Mouse (Mus musculus) kidney, adult 2 months (tissue): ENCODE data around the gene Ly6g6c. TPM values are rescaled to one million over a fixed set of nuclear protein-coding genes. Genes with fewer than 3 reads are reported as not detected.

Experiments
- DNase-seq: peaks from one replicate; pipeline ENCODE4 v3.0.0; 2021
- H3K27ac ChIP-seq: fragments of 200-500 bp; 2 replicates; pipeline ENCODE4 v1.5.1; 2012; ENCODE audit warnings: low read depth, low read length, control low read depth, inconsistent platforms; ENCODE audit not compliant: insufficient read depth
- H3K27me3 ChIP-seq: fragments of 200-500 bp; replicated peaks from 2 replicates; pipeline ENCODE4 v1.6.1; 2012; ENCODE audit warnings: mild to moderate bottlenecking, moderate library complexity, low read length, inconsistent platforms; ENCODE audit not compliant: control insufficient read depth, insufficient read depth
- H3K36me3 ChIP-seq: fragments of 200-500 bp; 2 replicates; pipeline ENCODE4 v1.6.1; 2012; ENCODE audit warnings: mild to moderate bottlenecking, moderate library complexity, low read length, inconsistent platforms; ENCODE audit not compliant: control insufficient read depth, insufficient read depth
- H3K4me1 ChIP-seq: fragments of 200-500 bp; 2 replicates; pipeline ENCODE4 v1.6.1; 2011; ENCODE audit warnings: low read length; ENCODE audit not compliant: control insufficient read depth, insufficient read depth
- H3K4me3 ChIP-seq: fragments of 200-500 bp; 2 replicates; pipeline ENCODE4 v1.5.1; 2011; ENCODE audit warnings: mild to moderate bottlenecking, low read depth, low read length, control low read depth; ENCODE audit not compliant: insufficient read depth
- CTCF ChIP-seq: fragments of 200-500 bp; conservative IDR thresholded peaks from 2 replicates; pipeline ENCODE4 v1.5.1; 2011; ENCODE audit warnings: low read depth, mild to moderate bottlenecking, control low read depth, low read length, moderate library complexity, mixed read lengths; ENCODE audit not compliant: insufficient read depth, insufficient read length
- POLR2A ChIP-seq: fragments of 200-500 bp; IDR thresholded peaks from one replicate; pipeline ENCODE4 v1.6.1; 2011; ENCODE audit warnings: low read depth, low read length, control low read depth
- WGBS: fragments of 180-500 bp; shearing (Covaris S2); methylation state at CpG from one replicate; pipeline ENCODE4 v1.1.7; 2018; 5-methylcytosine and 5-hydroxymethylcytosine counted together
- polyA plus RNA-seq: library from polyadenylated mRNA; depleted of rRNA; stranded (reverse); fragments of >200 nt; gene quantifications from 2 replicates; pipeline ENCODE4 v1.2.3, GENCODE M21; 2012

Ly6g6c gene
- polyA plus RNA-seq, 1 experiment = 0.13 TPM

GRCm38 (mm10) chr17:35096597-35096996, 31.4 kb downstream of the Ly6g6c start:
- no peak for DNase-seq
- Histone ChIP-seq H3K36me3 (peaks cover 3% of the 10 kb centered on the region), H3K4me1 (no peaks in the 10 kb centered on the region), H3K27ac (no peak overlapping the region), H3K27me3 (no peaks in the 10 kb centered on the region), H3K4me3 (no peak overlapping the region)
- TF ChIP-seq POLR2A (no peak), CTCF (no peak)
- WGBS = 86% methylated on average over 12 of the region's 12 CpGs

- Histone ChIP-seq H3K4me1 (no peaks in the 10 kb centered on the region), H3K27me3 (no peaks in the 10 kb centered on the region), H3K4me3 (no peak overlapping the region), H3K27ac (no peak overlapping the region), H3K36me3 (peaks cover 3% of the 10 kb centered on the region)
- DNase-seq = peak; percentile 30
- TF ChIP-seq POLR2A (no peak), CTCF (no peak)
- WGBS = 75% methylated on average over 12 of the region's 12 CpGs
These were observed 32.0 kb downstream of the Ly6g6c start for GRCm38 (mm10) chr17:35097164-35097655.

- Histone ChIP-seq H3K4me3 (no peak overlapping the region), H3K36me3 (no peaks in the 10 kb centered on the region; the same call in 1 of the 2 replicates), H3K4me1 (peaks cover 4% of the 10 kb centered on the region; the same call in 1 of the 2 replicates), H3K27me3 (no peaks in the 10 kb centered on the region), H3K27ac (no peak overlapping the region)
- no peak for TF ChIP-seq CTCF
- no peak for DNase-seq
- 60% methylated on average over 10 of the region's 10 CpGs for WGBS
These were observed 35.1 kb downstream of the Ly6g6c start for GRCm38 (mm10) chr17:35100196-35100765.

- WGBS = 68% methylated on average over 11 of the region's 11 CpGs
- H3K36me3 ChIP-seq = no peaks in the 10 kb centered on the region; the same call in 1 of the 2 replicates
- DNase-seq = no peak
These were observed 36.0 kb downstream of the Ly6g6c start for GRCm38 (mm10) chr17:35101161-35101560.

GRCm38 (mm10) chr17:35102299-35102698, 37.1 kb downstream of the Ly6g6c start:
- H3K4me1 ChIP-seq = peaks cover 4% of the 10 kb centered on the region; the same call in 1 of the 2 replicates
- 67% methylated on average over 8 of the region's 8 CpGs for WGBS
- TF ChIP-seq CTCF (no peak), POLR2A (no peak)
- H3K4me3 ChIP-seq = no peak overlapping the region
- no peaks in the 10 kb centered on the region for H3K36me3 ChIP-seq
- DNase-seq = no peak
- H3K27ac ChIP-seq = no peak overlapping the region
- H3K27me3 ChIP-seq = no peaks in the 10 kb centered on the region

More at GRCm38 (mm10) chr17:35101161-35101560, 36.0 kb downstream of the Ly6g6c start:
- Histone ChIP-seq H3K4me1 (peaks cover 4% of the 10 kb centered on the region; the same call in 1 of the 2 replicates), H3K27ac (no peak overlapping the region), H3K27me3 (no peaks in the 10 kb centered on the region), H3K4me3 (no peak overlapping the region)
- TF ChIP-seq POLR2A (no peak), CTCF (no peak)

DNA sequence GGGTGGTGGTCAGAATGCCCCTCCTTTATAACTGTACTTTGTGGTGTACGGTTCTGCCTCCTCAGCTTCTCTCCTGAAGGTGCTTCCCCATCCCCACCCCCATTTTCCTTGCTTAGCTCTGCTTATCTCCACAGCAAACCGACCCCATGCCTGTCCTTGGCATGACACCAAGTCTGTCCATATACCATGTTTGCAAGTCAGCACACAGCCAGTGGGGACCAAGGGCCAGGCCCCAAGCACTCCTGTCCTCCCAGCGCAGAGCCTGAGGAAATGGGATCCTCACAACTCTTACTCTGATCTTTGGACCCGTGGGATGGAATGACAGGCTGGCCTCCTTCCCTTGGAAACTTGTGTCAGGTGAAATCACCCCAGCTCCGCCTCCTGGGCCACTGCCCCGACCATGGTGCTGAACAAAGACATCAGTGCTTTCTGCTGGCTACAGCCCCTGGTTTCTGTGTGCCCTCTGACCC, 38.1 kb downstream of the Ly6g6c start:
- H3K4me3 ChIP-seq = no peak overlapping the region
- no peak for TF ChIP-seq POLR2A
- no peak for TF ChIP-seq CTCF
- WGBS = 32% methylated on average over 6 of the region's 6 CpGs
- peak; percentile 90 for DNase-seq
- H3K27ac ChIP-seq = peak overlapping the region; percentile 26
- H3K27me3 ChIP-seq = no peaks in the 10 kb centered on the region
- peaks cover 4% of the 10 kb centered on the region; the same call in 1 of the 2 replicates for H3K4me1 ChIP-seq
- H3K36me3 ChIP-seq = no peaks in the 10 kb centered on the region

DNA sequence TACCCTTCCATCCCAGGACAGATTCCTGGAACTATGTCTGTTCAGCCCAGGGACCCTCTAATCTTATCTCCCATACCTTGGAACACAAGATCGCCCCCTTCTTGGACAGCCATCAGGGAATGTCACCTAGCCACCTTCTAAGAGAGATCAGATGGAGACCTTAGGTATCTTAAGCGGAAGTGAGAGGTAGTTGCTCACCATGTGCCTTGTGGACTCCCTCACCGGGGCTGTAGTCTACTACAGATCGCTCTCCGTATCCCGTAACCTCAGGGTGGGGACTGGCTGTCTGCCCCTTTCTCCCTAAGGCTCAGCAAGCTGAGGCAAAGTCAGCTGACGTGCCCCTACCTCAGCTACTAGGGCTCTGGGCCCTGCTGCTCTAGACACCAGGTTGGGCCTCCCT, 38.9 kb downstream of the Ly6g6c start:
- H3K36me3 ChIP-seq = no peaks in the 10 kb centered on the region
- DNase-seq = no peak
- H3K4me1 ChIP-seq = peaks cover 4% of the 10 kb centered on the region; the same call in 1 of the 2 replicates
- TF ChIP-seq POLR2A (no peak), CTCF (no peak)
- 94% methylated on average over 7 of the region's 7 CpGs for WGBS
- no peaks in the 10 kb centered on the region for H3K27me3 ChIP-seq
- no peak overlapping the region for H3K4me3 ChIP-seq
- no peak overlapping the region for H3K27ac ChIP-seq
